Mouse (Mus musculus): ENCODE measurements around the gene Trpv2. TPM values are rescaled to one million over a fixed set of nuclear protein-coding genes. Genes with fewer than 3 reads are reported as not detected.
A peak's percentile ranks its signal among the peaks of the same experiment; 100 is the strongest.

Trpv2 gene
- total RNA-seq, 4 experiments from 2014 or later = 3.6 to 7.2 (median 4.9) TPM

DNA sequence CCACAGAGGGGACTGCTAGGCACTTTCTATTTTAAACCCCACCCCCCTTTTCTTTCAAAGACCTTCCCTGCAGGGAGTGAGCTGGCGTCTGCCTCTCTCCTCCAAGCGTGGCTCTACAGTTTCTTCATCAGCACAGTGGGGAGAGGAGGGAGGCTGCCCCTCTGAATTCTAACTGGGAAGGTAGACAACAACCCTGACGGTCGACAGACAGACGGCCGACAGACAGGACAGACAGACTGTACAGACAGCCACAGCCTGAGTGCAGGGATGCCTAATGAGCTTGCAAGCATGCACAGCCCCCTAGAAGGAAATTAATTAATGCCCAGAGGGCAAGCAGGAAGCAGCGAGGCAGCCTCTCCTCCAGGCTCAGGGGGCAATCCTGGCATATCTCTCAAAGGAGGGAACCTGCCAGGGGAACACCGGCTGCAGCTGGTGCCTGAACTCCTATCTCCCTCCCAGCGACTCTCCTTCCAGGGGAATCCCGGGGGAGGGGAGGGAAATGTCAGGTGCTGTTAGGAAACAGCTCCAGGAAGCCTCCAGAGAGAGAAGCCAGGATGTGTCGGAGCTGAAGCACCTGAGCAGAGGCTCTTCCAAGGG is 56.0 kb downstream of the Trpv2 start:
- no peak for DNase-seq

DNA sequence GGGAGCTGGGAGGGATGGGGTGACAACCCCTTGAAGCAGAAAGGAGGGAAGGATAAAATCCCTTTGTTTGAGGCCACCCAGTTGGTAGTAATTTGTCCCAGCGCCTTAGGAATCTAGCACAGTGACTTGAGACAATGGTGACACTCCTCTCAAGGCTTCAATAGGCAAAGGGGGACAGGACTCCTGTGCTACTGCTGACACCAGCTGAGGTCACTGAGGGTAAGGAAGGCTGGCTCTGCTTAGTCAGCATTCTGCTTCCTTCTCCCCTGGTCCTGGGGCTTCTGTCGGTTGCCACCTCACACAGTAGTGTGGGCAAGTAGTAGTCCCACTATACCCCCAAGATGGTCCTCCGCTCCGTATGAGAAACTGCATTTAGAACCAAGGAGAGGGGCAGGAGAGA is 56.9 kb downstream of the Trpv2 start:
- DNase-seq = no peak

DNA sequence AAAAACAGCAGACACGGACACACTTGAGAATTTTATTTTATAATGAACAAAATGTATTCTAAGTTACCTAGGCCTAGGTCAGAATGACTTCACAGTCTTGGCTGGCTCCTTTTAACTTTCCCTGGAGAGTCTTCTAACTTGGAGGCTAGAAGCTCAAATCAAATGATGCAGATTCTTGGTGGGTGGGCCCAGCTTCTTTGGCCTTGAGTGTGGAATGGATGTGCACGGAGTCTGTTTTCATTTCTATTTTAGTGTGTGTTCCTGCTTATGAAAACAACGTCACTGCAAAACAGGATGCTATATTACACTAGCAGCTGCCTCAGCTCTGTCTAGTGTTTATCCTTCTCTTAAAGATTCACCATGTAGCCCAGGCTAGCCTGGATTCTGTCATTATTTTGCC is 61.1 kb downstream of the Trpv2 start:
- no peak for DNase-seq

DNA sequence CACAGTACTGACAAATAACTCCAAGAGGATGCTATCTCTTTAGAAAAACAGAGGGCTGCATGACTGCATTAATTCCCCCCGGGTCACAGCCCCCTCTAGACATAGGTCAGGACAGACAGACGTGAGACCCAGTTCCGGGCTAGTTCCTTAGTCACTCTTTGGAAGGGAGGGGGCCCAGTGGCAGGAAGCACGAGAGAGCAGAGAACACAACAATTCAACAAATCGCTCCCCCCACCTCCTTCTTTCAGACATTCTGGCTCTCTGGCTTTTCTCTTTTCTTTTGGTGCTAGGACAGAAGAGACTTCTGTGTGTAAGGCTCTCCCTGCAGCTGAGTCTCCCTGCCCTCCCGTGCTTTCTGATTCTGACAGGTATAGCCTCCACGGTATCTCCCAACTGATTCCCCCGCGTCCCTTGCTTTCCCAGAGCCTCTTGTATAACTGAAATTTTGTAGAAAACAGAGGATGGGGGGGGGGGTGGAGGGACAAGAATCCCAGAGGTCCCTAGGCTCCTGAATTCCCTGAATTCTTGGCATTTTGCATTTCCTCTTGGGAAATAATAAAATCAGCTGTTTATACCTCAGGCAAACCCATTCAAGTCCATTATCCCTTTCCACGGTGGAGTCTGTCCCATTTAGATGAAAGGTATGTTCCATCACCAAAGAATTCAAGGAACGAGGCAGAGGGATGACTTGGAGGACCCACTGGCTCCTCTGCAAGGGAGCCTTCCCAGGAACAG is 62.0 kb downstream of the Trpv2 start:
- no peak for DNase-seq

DNA sequence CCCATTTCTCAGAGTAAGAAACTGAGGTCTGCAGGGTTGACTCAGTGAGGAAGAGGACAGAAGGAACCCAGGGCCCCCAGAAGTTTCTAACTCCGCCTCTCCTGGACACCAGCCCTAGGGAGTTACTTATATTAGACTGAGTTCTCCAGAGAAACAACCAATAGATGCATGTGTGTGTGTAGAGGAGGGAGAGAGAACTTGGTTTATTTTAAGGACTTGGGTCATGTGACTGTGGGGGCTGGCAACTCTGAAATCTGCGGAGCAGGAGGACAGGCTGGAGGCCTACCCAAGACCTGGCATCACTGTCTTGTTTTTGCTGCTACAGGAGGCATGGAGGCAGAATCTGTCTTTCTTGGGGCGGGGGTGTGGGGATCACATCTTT is 62.5 kb downstream of the Trpv2 start:
- DNase-seq = no peak

DNA sequence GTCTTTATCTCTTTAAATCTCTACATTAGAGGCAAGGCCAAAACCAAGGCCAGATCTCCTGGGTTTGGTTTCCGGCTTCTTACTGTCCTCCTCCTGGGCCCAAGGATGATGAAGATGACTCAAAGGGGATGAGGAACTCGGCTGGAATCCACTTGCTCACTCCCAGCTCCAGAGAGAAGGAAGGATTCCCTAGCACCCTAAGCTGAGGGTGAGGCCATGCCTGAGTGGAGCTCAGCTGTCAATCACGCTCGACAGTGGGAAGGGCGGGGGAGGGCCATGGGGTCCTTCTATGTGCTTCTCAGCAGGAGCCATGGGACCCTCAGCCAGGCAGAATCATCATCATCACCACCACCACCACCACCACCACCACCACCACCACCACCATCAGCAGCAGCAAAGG is 63.1 kb downstream of the Trpv2 start:
- DNase-seq = peak; percentile 72

DNA sequence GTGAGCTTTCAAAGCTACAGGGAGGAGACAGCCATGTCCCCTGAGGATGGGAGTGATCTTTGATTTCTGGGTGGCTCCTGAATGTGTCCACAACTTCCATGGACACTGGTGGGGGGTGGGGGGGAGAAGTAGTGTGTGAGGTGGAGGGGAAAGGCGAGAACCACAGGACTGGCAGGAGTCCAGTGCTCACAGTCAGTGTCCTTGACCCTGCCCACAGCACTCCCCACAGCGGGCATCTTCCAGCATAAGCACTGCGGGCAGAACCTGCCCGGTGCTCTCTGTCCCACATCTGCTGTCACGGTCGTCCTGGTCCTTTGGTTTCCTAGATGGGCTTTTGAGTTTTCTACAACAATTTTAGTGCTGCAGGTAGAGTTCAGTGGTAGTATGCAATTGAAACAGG is 63.5 kb downstream of the Trpv2 start:
- no peak for DNase-seq

DNA sequence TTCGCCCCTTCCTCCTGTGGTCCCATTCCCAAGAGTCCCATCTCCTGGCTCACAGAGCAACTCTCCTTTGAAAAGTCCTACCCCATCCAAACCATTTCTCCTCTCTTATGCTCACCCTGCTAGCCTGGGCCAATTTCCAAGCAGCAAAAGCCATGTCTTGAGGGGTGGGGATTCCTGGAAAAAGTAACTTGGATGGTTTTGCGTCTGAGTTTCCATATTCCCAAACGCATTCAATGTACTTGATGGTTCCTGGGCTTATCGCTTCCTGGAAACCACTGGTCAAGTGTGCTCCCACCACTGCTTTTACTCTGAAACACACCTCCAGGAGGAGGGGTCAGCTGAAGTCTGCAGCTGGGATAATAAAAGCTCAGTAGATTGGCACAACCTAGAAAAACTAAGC is 64.1 kb downstream of the Trpv2 start:
- DNase-seq = no peak

DNA sequence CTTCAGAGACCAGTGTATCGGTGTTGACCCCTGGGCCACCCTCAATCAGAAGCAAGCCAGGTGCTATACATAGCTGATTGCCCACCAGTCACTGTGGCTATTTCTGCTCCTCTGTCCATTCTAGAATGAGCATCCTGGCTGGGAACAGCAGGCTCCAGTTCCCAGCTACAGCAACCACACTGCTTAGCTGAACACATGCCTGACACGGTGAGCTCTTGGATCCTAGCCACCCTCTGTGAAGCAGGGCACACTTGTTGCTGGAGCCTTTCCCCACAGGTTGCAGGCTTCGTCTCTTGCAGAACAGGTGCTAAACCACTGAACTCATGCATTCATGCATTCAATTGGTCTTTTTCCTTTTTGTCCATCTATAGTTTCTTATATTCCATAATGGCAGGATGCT is 66.1 kb downstream of the Trpv2 start:
- no peak for DNase-seq

DNA sequence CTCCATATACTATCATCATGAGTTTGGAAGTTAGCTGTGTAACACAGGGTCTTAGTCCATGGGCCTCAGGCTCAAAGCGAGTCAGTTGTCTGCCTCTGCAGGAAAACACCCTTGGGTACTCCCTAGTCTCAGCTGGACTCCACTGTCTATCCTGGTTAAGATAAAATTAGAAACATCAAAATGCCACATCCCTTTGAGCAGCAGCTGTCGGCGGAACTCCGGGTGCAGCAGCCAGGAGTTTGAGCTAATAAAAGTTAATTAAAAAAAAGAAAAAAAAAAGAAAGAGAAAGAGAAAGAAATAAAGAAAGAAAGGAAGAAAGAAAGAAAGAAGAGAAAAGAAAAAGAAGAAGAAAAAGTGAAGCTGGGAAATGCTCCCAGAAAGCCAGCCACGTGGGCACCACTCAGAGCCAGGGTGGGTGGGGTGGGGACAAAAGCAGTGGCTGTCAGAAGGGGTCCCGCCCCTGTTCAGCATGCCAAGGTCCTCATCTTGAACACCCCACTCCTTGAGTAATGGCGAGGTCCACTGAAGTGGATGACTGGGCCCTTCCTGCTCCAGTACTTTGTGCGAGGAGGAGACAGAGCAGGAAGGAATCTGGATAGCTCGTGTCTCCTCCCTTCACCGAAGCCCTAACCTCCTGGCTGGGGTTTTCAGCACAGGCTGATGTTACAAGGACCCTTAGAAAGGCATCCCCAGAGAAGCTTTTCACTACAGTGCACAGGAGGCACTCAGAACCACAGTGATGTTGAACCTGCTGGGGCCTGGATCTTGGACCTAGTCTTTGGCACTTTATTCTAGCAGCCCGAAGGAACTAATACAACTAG is 67.9 kb downstream of the Trpv2 start:
- DNase-seq = no peak

DNA sequence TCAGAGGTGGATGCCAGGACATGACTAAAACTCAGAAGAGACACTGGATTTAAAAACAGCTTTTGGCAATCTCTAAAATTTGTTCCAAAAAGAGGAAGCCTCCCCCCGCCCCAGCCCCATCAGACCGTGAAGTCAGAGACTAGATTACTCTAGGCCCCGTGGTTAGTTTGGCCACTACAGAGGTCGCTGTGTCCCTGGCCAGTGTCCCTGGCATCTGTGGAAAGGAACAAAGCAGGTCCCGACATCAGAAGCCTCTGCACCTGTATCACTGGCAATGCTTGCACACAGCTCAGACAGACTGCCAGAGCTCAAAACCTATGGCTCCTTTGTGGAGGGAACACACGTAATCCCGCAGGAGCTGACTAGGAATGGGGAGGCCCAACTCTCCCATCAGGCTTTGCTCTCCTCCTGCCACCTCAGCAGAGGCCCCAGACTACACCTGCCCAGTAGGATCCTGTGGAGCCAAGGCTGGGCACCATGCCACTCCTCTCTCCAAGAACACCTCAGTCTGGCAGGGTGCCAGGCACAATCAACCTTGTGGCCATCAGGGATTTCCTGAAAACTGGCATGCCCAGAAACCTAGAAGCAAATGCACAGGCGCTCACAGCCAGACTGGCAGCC is 68.8 kb downstream of the Trpv2 start:
- peak; percentile 64 for DNase-seq

DNA sequence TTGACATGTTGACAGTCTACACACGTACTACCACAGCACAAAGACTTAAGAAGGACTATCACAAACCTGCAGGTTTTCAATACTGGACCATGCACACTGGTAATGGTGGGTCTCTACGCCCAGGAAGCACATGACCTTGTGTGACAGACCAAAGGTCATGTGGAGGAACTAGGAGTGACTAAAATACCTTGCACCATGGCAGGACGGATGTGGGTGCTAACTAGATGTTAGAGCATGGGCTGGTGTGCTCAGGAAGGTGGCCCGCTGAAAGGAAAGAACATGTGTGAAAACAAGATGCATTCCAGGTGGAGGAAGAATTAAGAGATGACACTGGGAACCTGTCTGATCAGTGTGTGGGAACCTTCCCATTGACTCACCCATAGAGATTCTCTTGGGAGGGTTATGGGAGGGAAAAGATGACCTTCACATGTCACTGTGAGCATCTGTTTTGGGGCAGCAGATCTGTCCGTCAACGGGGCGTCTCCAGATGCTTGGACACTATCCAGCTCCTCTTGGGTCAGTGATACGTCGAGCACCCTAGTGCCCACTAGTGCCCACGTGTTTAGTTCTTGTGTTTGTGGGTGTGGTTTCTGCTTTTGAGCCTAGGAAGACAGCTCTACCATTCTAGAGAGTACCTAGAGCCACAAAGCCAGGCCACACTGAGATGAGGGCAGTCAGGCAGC is 69.5 kb downstream of the Trpv2 start:
- no peak for DNase-seq

DNA sequence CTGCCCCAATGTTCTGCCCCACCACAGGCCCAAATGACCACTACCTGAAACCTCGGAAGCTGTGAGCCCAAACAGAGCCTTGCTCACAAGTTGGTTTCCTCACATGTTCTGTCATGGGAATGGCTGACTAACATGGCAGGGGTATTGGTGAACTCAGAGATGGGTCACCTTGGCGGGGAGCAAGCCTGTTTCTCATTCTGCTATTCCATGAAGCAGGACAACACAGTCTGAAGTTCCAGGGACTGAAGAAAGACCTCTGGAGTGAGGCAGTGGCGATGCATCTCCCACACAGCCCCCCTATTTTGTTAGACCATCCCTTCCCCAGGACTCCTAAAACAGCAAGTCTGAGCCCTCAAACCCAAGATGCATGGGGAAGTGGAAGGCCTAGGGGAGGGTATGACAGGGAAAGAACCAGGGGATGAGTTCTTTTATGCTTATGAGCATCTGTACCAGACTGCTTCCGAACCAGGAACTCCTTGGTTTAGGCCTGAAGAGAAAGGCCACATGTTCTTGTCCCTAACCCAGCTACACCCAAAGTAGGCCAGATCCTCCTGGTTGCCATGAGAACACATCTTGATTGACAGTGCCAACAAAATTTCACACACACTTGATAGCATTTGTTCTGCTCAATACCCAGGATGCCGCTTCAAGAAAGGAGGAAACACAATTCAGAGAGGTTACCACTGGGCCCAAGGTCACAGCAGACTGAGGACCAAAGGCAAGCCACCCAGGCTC is 70.5 kb downstream of the Trpv2 start:
- DNase-seq = no peak

DNA sequence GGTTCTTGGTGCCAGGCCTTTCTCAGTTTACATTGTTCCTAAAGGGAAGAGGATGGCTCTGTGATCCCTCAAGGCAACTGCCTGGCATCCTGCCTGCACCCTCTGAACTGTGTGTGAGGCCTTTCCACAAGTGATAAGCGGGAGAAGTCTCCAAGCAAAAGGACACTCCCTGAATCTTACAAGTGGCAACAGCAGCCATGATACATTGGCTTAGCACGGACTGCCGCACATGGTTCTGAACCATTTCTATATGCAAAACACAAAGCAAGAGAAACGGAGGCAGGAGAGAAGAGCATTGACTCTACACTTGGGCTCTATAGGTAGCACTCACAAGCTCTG is 71.0 kb downstream of the Trpv2 start:
- no peak for DNase-seq

DNA sequence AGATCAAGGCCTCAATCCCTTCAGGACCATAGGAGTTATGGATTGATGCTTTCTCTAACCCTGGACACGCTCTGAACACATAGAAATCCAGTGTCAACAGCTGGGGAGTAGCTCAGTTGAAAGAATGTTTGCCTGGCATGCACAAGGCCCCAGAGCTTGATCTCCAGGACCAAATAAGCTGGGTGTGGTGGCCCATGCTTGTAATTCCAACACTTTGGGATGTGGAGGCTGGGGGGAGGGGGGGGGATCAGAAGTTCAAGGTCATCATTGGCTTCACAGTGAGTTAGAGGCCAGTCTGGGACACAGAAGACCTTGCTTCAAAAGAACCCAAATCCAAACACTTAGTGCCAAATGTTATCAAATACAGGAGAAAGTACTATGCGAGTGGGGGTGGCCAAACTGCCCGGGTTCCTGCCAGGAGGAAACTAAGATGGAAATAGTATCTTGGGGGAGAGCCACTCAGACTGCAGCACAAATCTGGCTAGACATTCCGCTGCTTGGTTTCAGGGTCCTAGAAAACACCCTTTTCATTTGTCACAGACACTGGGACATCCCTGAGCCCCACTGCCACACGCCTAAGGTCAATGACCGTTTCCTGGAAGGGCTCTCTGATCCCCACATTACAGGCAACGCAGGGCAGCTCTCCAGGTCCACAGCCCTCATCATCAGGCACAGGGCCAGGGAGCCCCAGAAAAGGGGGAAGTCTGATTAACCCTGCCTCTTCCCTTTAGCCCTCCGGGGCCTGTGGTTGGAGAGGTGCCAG is 71.6 kb downstream of the Trpv2 start:
- DNase-seq = no peak

DNA sequence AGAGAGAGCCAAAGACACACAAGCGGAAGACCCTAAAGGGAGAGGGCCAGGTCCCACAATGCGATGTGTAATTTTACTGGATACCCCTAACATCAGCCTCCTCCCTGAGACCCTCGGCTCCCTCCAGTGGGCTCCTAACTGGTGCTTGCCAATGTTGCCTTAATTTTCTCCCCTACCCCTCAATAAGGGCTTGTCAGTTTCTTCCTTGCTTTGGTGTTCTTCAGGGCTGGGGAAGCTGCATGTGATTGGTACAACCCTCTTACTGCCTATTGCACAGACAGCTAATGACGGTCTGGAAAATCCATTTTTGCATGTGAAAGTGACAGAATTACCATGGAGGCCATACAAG is 72.2 kb downstream of the Trpv2 start:
- DNase-seq = no peak

DNA sequence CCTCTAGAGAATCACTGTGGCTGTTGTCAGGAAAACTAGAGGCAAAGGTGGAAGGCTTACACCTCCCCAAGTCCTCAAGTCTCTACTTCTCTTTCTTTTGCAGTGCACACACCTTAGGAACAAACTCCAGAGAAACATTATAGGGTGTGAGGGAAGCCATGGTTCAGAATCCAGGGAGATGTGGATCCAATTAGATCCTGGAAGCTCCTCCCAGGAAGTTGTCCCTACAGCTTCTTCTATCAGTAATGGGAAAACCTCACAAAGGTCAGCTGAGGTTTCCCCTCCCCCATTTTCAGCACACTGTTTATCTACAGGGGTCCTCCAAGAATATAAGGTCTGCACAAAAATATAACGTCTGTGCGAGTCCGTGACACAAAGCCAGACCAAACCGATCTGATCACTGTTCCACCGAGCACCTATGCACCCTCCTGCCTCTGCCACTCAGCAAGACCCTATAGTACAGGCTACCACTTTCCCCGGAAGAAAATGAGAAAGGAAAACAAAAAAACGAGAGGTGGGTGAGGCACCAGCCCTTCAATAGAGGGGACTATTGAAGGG is 72.8 kb downstream of the Trpv2 start:
- no peak for DNase-seq

DNA sequence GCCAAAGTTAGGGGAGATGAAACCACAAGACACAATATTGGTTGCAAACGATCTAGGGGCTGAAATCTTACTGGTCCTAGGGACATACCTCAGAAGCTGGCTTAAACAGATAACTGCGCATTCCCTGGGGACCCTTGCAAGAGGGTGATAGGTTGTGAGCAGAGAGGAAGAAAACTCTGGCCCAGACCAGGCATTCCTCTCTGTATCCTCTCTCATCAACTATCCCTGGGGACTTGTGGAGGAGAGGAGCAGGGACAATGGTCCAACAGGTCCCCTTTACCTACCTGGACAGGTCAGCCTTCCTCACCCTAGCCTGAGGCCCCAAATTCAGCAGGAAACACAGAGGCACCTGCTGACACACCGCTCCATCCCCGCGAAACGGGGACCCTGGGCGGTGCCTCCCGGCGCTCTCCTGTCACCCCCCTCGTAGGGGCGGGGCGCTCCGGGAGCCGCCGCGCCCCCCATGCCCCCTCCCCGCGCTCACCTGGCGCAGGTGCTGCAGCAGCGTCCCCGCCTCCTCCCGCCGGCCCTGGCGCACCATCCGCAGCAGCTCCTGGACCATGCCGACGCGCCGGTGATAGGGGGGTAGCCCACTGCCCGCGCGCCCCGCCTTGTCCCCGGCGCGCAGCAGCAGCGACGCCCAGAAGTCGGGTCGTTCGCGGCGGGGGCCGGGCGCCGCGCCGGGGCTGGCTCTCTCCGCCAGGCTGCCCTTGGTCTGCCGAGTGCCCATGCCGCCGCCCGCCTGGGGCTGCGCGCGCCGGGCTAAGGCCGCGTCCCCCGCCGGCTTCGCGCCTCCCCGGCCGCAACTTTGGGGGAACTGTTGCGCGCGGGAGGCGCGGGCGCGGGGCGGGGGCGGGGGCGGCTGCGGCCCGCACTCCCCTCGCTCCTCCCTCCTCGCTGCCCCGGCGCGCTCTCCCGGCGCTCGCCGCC is 73.6 kb downstream of the Trpv2 start, which contains the start of gene Lrrc75a:
Lrrc75a (minus strand) TSS at position 863 of the 930 bp plus-strand sequence.
- no peak for DNase-seq

DNA sequence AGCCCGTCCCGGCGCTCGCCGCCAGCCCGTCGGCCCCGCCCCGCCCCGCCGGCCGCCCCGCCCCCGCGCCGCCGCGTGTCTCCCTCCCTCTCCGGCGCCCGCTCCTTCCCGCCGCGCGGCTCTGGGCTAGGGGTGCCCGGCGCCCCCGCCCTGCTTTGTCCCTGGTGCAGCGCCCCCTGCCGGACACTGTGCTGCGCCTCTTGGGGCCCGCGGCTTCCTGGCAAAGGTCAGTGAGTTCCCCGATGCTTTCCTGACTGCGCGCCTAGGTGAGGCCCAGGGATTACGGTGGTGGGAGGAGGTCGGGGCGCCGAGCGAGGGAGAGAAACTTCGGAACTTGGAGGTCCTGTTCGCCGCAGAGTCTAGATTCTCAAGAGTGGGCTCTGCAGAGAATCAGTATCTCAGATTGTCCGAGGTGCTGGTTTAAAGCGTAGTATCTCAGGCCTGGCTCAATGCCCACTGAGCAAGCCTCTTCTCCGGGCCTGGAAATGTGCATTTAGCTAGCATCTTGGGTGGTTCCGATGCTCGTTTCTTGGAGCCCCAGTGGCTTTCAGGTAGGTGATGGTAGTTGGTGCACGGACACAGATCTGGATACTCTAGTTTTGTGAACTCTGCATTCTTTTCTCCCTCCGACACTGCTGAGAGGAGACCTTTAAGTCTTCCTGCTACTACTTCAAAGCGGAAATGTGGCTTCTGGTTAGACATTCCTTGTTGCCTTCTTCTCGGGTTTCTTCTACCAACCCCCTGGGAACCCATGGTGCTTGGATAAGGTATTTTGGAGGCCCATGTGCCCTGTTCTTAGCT is 74.5 kb downstream of the Trpv2 start, which contains the start of gene Mmgt2:
Mmgt2 (plus strand) TSS at position 74 of the 801 bp plus-strand sequence.
- DNase-seq = peak; percentile 90
